Mouse (Mus musculus) adrenal gland, adult 2 months (tissue): ENCODE measurements at regions not wholly inside any gene's neighbourhood (a gene's known extent, or its start where the extent isn't known, plus 50 kb on each side); places are given as distances from the start of the nearest gene placed in this dataset.
"Not testable (repeated sequence)": the region's sequence is repeated elsewhere in the genome, so short reads cannot be mapped to it uniquely, and the experiment has no call there.

Experiments used
- DNase-seq: peaks from one replicate; pipeline ENCODE4 v3.0.0; 2021
- microRNA-seq, 2 experiments: library from miRNA; unstranded; fragments of <30 nt; microRNA quantifications; one replicate each; pipeline ENCODE4 v1.2.0; 2021

GRCm38 (mm10) chrX:103532620-103533199 is 97.7 kb upstream of the Zcchc13 start:
- DNase-seq, result peak; percentile 36

GRCm38 (mm10) chrX:103533306-103533705 is 97.1 kb upstream of the Zcchc13 start:
- no peak for DNase-seq

- DNase-seq, result no peak
Observed at GRCm38 (mm10) chrX:103533831-103534230, 96.6 kb upstream of the Zcchc13 start.

- DNase-seq, result no peak
Observed at GRCm38 (mm10) chrX:103546490-103547202, 83.7 kb upstream of the Zcchc13 start.

- no peak for DNase-seq
Observed at GRCm38 (mm10) chrX:103551304-103551703, 79.1 kb upstream of the Zcchc13 start.

- DNase-seq, result no peak
Observed at GRCm38 (mm10) chrX:103553196-103553595, 77.2 kb upstream of the Zcchc13 start.

- no peak for DNase-seq
Observed at GRCm38 (mm10) chrX:103553605-103554004, 76.8 kb upstream of the Zcchc13 start.

GRCm38 (mm10) chrX:103555041-103555986 is 75.1 kb upstream of the Zcchc13 start:
- DNase-seq, result not testable (repeated sequence)

- DNase-seq, result no peak
Observed at GRCm38 (mm10) chrX:103556046-103556445, 74.3 kb upstream of the Zcchc13 start.

- peak; percentile 29 for DNase-seq
Observed at GRCm38 (mm10) chrX:103556681-103557490, 73.5 kb upstream of the Zcchc13 start.

GRCm38 (mm10) chrX:103557496-103557895 is 72.9 kb upstream of the Zcchc13 start:
- DNase-seq, result peak; percentile 26

- peak; percentile 67 for DNase-seq
Observed at GRCm38 (mm10) chrX:103563531-103564246, 66.7 kb upstream of the Zcchc13 start.

GRCm38 (mm10) chrX:103573344-103573743 is 57.0 kb upstream of the Zcchc13 start:
- no peak for DNase-seq

GRCm38 (mm10) chrX:103579484-103579883 is 50.9 kb upstream of the Zcchc13 start:
- DNase-seq, result no peak

Small RNAs in the stretch of these regions (microRNA-seq; reads per million reads assigned to microRNA genes)
- gene Mir374b, result 0.22 to 0.83 reads per million in 2 experiments
- gene Mir374c, result 0 reads per million in 2 experiments
- gene Mir421, result 200 to 235 reads per million in 2 experiments
